Mouse (Mus musculus): Measurements from ENCODE around the gene Ldah.

Ldah gene

DNA sequence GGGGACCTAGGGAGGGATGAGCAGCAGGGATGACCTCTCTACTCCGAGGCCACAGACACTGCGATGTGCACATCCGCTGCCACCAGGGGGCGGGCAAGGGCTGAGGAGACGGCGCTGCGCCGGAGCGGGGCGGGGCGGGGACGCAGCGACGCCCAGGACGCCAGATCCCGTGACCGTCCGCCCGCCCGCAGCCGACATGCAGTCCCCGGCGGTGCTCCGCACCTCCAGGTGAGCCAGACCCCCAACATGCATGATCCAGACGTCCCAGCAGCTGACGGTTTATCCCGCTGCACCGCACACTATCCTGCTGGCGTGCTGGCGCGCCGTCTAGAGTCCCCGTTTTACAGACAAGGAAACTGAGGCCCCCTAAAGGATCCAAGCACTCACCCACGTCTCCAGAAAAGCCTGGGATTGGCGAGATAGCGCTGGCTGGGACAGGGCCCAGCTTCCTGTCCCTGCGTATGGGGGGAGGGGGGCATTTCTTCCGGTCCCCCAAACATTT, 105.4 kb downstream of the Ldah start, which contains the start of gene Hs1bp3:
Gene Hs1bp3, plus strand, starts transcription at position 163 of the 502 bp plus-strand sequence.
- no peak for DNase-seq (ENCODE audit: low read depth, low spot score)

DNA sequence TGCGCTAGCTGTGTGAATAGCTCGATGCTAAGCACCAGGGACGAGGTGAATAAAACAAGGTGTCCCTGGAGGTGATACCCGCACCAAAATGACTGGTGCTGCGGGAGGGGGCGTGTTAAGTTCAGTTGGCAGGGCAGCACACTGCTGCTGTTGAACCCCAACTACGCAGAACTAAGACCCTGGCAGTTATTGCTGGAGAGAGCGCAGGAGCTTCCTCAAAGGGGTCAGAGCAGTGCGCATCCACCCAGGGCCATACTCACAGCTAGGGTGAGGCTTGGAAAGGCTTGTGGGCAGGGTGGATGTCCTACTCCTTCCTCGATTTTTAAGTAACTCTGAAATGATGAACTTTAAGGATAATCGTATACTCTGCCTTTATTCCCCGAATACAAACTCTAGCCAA, 105.9 kb downstream of the Ldah start:
- DNase-seq (ENCODE audit: low read depth, low spot score): no peak

DNA sequence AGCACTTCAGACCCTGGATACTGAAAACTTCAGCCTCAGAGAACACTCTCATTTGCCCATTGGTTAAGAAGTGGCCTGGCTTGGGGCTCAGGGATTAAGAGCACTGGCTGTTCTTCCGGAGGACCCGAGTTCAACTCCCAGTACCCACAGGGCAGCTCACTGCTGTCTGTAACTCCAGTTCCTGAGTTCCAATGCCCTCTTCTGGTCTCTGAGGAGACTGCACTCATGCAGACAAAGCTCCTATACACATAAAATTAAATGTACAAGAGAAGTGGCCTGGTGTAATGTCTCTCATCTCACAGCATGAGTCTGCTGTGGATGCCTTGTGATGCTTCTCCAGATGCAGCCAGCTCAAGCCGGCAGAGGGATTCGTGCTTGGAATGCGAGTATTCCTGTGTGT, 108.6 kb downstream of the Ldah start:
- DNase-seq (ENCODE audit: low read depth, low spot score): no peak

DNA sequence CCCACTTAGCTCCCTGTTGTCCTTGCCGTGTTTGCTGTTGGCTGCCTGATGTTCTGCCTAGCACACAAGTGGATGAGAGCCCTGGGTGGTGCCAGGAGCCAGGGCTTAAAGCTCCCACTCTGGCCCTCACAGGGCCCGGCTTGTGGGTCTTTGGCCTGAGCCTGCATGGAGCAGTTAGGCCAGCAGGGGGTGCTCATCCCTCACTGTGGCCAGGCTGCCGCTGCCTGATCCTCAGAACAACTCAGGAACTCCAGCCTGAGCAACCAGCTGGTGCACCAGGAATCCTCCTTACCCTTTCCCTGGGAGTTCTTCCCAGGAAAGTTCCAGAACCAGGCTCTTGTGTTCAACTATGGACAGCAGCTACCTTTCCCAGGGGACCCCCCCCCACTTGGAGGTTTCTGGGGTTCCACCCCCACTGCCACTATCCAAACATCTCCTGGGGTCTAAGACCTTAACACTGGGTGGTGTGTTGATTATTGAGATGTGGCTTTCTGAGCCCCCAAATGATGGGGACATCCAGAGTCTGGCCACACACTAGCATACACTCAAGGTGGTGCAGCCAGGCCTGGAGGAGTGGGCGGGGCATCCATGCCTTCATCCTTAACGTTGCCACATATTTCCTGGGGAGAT, 112.3 kb downstream of the Ldah start:
- no peak for DNase-seq (ENCODE audit: low read depth, low spot score)

DNA sequence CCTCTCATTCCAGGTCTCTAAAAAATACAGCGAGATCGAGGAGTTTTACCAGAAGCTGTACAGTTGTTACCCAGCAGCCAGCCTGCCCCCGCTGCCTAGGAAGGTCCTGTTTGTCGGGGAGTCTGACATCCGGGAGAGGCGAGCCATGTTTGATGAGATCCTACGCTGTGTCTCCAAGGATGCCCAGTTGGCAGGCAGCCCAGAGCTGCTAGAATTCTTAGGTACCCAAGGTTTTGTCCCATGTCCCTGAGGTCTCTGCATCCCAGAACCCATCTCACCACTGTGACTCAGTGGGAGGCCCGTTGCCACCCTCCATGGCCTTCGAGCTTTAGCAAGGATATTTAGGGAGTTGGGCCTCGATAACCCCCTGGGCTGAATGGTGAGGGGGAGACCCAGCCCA, 113.6 kb downstream of the Ldah start:
- DNase-seq (ENCODE audit: low read depth, low spot score): no peak

DNA sequence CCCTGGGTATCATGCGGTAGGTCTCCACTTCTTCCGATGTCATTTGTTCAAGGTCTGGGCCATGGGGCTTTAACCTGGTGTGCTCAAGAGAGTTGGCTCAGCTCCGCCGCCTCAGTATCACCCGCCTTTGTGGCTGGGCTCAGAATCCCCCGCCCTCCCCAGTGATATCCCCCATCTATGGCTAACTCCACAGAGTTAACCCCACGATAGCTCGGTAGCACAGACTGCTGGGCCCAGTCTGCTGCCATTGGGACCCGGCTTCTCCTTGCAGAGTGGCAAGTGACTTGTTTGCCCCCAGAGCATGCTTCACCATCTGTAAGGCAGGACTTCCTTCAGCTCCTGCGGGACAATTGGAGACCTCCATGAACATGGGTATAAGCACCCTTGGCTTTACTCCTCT, 116.2 kb downstream of the Ldah start:
- DNase-seq (ENCODE audit: low read depth, low spot score): no peak

DNA sequence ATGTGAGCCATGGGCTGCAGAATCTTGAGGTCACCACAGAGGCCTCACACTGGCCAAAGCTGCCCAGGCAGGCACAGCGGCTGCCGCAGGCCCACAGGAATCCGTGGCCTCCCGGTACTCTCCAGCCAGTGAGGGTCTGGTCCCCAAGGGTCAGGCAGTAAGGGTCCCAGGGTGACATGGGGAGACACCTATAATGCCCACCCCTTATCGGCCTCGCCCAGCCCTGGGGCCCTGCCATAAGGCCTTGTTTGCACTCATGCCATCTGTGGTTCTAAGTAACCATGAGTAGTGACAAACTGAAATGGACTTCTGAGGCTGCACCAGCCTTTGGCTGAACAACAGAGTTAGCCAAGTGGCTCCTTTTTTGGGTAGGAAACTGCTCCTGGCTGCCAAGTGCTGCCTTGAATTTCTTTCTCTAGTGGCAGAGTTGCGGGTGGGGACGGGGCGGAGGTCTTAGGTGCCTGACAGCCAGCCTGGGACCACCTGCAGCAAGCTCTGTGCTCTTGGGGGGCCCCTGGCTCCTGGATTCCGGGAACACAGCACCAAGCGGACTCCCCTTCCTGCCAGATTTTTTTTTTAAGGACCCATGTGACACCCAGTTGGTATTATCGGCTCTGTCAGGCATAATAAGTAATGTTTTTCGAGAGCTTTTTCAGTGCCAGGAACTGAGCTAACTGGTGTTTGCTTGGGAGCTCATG, 117.5 kb downstream of the Ldah start:
- no peak for DNase-seq (ENCODE audit: low read depth, low spot score)

DNA sequence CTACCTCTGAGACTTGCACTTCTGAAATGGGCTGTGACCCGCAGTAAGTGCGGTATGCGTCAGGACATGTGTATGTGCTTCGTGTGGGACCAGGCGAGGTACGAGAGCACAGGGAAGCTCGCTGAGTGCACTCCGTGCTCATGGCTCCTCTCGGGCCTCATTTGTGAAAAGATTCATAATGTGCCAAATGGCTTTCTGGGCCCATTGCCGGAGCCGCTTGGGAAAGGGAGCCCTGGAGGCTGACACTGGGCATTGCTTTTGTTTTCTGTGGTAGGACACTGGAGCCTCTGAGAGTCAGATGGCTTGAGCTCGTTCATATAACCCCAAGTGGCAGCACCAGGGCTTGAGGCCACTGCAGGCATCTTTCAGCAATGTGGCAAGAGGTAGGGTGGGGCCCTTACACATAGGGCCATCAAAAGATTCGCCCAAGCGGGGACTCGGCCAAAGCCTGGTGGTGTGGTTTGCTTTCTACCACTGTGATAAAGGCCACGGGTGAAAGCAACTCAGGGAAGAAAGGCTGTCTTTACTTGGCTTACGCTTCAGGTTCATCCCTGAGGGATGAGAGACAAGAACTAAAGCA, 118.1 kb downstream of the Ldah start:
- no peak for DNase-seq (ENCODE audit: low read depth, low spot score)

DNA sequence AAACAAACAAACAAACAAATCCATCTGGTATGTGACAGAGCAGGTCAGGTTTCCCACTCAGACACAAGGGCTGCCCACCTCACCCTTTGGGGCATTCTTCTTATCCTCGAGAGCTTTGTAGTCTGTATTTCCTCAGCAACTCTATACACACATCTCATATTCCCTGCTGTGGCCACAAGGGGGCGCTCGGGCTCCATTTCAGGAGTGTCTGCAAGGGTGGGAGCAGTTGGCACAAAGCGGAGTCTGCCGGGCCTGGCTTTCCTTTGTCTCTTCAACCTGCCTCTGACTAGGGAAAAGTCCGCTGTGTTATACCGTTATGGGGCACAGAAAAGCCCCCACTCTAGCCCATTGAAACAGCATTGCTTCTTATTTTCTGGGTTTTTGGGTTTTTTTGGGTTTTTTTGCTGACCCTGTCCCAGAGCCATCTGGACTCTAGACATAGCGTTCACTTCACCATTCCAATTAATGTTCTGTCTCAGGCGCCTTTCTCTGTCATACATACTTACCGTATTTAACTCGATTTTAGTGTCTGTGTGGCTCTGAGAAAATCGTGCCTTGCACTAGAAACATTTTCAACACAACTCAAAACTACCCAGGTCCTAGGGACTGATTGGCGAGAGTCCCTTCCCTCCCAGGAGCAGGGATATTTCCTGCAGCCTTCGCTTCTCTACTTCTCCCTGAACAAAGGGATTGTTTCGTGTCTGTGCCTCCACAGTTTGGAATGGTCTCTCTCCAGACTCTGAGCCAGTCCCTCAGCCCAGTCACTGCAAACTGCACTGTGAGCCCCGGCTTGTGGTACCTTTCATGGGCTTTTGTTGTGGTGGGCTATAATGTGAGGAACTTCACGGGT, 119.1 kb downstream of the Ldah start:
- DNase-seq (ENCODE audit: low read depth, low spot score): peak; percentile 87

DNA sequence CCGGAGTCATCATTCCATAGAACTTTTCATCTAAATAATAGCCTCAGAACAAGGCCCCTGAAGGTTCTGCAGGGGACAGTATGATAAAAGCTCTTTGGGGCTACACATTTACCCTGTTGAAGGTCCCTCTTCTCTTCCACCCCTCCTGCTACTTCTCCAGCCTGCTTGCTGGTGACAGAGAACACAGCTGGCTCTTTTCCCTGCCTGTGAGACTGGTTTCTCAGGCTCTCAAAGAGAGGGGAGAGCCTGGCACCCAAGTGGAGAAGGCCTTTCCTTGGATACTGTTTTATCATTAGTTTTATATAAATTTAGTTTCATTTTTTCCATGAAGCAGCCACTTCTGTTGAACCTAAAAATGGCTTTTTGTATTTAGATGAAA, 119.8 kb downstream of the Ldah start:
- DNase-seq (ENCODE audit: low read depth, low spot score): no peak

DNA sequence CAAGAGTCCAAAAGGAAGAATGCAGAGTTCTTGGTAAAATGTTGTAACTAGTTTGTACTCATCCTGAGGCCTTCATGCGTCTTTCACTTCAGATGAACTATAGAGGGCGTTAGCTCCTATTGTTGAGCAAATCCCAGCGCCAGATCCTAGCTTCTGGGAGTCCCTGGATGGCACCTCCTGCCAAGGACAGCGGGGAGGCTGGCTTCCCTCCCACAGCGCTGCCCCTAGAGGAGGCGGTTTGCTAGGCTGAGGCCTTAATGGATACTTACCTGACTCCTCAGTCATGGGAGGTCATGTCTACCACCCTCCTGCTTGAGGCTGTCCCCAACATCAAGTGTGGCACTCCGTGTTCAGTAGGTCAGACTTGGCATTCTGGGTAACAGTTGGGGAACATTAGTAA, 121.3 kb downstream of the Ldah start:
- DNase-seq (ENCODE audit: low read depth, low spot score): no peak

DNA sequence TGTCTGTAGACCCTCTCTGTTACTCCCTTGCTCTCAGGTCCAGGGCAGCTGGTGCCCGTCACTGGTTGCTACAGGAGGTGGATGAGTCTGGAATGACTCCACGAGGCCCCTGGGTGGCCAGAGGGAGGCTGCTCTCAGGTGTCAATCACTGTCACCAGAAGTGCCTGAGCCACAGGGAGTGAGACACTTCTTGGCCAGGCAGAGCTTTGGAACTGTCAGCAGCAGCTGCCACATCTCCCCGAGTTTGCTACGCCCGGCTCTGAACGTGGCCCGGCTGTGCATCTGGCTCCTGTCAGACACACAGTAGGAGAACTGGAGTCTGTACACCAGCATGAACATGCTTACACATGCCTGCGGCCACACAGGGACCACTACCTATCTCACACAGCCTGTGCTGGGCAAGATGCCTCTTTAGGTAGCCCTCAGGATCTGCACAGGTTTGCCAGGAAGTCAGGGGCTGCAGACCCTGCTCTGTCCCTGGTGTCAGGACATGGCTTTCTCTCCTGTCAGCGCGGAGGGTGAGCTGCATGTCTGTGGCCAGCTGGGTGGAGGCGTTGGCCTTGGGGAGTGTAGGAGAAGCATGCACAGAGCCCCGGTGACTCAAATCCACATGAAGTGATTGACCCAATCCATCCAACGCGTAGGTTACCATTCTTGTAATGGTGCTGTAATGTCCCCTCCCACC, 123.7 kb downstream of the Ldah start:
- DNase-seq (ENCODE audit: low read depth, low spot score): no peak

DNA sequence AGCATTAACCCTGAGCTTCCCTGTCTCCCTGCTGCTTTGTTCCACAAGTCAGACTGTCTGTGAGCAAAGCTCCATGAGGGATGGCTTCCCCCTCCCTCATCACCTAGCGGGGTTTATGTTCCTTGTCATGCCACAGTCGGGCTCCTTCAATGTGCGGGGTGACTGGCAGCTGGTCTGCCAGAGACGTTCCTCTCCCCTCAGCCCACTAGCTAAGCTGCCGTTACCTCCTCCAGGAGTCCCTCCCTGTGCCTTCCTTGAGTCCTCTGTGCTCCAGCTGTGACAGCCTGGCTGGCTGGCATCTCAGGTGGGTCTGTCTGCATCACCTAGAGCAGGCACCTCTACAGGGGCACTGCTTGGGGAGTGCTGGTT, 124.3 kb downstream of the Ldah start:
- DNase-seq (ENCODE audit: low read depth, low spot score): no peak

DNA sequence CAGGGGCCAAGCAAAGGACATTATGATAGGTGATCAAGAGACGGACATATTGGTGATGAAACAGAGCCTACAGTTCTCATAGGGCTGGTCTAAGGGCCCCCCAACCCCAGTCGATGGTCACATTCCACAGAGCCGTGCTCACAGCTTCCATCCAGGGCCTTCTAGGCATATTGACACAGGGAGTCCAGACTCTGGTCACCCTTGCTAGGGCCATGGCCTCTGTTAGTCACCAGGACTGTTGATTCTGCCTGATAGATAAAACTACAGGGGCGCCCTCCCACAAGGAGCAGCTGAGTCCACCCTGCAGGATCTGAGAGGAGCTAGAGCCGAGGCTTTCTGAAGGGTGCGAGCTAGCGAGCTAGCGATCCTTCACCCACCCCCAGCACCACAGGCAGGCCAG, 125.7 kb downstream of the Ldah start:
- DNase-seq (ENCODE audit: low read depth, low spot score): no peak

DNA sequence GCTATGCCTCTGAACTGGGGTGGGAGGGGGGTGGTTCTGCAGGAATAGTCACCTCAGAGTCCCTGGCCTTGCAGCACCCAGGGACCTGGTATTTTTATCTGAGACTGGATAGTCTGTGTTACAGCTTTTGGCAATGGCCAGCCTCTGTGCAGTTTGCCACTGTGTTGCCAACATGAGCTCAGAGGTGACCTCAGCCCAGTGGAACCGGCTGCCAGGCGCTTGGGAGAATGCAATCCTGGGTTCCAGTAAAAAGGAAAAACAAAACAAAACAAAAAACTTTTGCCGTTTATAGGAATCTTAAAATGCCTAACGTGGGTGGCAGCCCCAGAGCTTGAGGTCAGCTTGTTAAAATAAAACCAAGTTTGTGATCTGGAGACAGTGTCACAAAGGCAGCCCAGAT, 126.4 kb downstream of the Ldah start:
- no peak for DNase-seq (ENCODE audit: low read depth, low spot score)

Measured in brain, embryonic 18.5 days (tissue).